Mouse (Mus musculus) megakaryocyte-erythroid progenitor cell, adult 5-6 weeks (primary cell): ENCODE results near the gene Aldh1a2. TPM values are rescaled to one million over a fixed set of nuclear protein-coding genes. Genes with fewer than 3 reads are reported as not detected.

ENCODE experiments used
- ATAC-seq: replicated peaks from 2 replicates; pipeline ENCODE4 v1.8.0; 2016; ENCODE audit warnings: mild to moderate bottlenecking, inconsistent platforms; ENCODE audit not compliant: severe bottlenecking, poor library complexity, low FRiP score, low TSS enrichment
- total RNA-seq, 2 experiments: library from RNA; stranded (forward) in 1 of 2; stranded (reverse) in 1 of 2; fragments of 200-1000, 215-1000 nt in 1 of 2; fragments of >200 nt in 1 of 2; fragmentation: Nextera tagmentation in 1 of 2; gene quantifications; 2 replicates each; pipeline ENCODE4 v1.2.3; 2014 to 2017

The Aldh1a2 gene
- total RNA-seq, 2 experiments from 2014 or later = 0.70 TPM; not detected in 1

DNA sequence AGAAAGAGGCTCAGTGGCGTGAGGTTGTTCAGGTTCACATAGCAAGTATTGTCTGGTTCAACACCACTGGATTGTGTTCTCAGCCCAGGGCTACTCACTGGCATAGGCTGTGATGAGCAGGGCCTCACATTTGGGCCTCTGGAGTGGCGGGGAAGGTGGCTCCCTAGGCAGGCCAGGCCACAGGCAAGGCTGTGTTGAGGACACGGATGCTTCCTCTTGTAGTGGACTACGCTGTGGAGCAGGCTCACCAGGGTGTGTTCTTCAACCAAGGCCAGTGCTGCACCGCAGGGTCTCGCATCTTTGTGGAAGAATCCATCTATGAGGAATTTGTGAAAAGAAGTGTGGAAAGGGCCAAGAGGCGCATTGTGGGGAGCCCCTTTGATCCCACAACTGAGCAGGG is 67.6 kb downstream of the Aldh1a2 start:
- ATAC-seq = no peak

- no peak for ATAC-seq
Observed at GRCm38 (mm10) chr9:71285231-71285630, 69.6 kb downstream of the Aldh1a2 start.

- ATAC-seq = no peak
Observed at GRCm38 (mm10) chr9:71286420-71286819, 70.8 kb downstream of the Aldh1a2 start.

GRCm38 (mm10) chr9:71288738-71289137 is 73.1 kb downstream of the Aldh1a2 start:
- no peak for ATAC-seq

- no peak for ATAC-seq
Observed at GRCm38 (mm10) chr9:71289810-71290209, 74.2 kb downstream of the Aldh1a2 start.

DNA sequence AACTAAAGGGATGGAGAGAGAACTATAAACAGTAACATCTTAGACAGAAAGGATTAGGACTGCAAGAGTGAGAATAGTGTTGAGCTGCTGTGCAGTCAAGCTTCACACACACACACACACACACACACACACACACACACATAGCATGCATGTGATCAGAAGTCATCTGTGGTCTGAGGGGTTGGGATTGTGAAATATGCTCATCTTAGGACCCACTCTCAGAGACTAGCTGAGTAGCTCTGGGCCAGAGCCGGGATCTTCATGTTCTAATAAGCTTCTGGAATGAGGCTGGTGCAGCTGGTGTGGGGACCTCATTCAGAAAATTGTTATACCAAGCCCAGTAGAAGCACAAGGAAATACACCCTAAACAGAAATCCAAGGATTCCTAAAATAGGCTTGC is 75.1 kb downstream of the Aldh1a2 start:
- no peak for ATAC-seq

- ATAC-seq = no peak
Observed at GRCm38 (mm10) chr9:71295501-71295900, 79.9 kb downstream of the Aldh1a2 start.

- ATAC-seq = no peak
Observed at GRCm38 (mm10) chr9:71303594-71303993, 88.0 kb downstream of the Aldh1a2 start.

- ATAC-seq = no peak
Observed at GRCm38 (mm10) chr9:71307106-71307789, 91.7 kb downstream of the Aldh1a2 start.

- ATAC-seq = no peak
Observed at GRCm38 (mm10) chr9:71315960-71316359, 100.4 kb downstream of the Aldh1a2 start.

DNA sequence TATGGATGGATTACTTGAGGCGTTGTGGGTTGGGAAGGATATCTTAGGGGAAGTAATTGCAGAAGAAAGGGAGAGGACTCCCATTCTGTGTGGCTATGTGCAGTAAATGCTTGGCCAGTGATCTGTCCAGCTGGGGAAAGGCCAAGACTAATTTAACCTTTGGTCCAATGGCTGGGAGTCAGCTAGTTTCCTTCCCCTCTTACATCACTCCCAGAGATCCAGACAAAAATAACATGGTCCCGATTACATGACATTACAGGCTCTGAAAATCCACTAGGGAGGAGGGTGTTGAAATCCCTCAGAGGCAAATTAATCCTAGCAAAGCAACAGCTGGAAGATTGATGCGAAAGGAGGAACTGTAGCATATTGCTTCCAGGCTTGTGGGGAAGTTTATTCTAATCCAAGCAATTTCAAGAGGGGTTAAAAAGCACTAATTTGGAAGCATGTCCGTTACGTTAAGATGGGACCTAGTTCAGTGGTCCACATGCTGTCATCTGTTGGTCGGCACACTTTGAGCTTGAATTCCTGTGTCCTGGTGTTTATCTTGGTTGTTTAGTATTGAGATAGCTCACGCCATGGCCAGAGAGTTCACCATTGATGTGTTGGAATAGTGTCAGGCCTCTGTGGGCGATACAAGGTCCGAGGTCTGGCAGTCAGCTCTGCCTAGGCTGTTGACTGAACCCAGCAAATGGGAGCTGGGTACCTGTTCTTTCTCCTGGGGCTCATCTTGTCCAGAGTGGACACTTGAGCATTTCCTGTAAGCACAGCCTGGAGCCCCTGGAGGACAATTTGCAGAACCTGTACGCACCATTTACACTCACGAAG is 101.7 kb downstream of the Aldh1a2 start:
- ATAC-seq = no peak

- no peak for ATAC-seq
Observed at GRCm38 (mm10) chr9:71317921-71318241, 102.3 kb downstream of the Aldh1a2 start.

GRCm38 (mm10) chr9:71319776-71320175 is 104.2 kb downstream of the Aldh1a2 start:
- ATAC-seq = no peak

DNA sequence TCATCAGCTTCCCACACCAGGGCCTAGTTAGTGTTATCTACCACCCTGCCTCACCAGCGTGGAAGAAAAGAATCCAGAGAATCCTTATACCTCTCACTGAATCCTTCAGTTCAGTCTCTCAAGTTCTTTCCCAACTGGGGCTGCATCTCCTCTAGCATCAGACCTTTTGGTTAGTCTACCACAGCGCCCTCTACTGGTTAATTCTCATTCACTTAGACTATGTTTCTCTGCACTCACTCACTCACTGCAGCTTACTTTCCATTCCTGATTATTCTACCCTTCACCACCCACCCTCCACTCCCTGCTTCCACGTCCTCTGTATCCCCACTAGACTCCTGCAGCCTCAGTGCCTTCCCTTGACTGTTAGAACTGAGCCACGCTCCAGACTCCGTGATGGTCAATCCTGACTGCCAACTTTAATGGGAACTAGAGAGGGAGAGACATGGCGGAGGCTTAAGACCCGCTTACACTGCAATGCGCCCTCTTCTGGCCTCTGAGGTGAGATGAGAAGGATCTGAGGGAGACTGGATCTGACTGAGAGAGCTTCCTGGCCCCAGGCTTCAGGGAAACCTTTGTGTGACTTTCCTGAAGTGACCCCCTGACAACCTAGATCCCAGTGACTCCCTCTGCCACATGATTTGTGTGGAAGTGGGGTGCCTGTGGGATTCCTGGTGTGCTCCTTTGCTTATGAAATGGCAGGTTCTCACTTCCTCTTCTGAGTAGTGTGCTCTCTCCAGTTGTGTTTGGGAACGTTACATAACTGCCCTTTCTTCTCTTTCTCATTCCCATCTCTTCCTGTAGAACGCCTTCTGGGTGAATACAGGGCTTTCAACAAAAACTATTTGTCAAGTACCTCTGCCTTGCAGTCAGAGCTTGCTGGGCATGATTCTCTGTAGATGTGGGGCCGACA is 104.9 kb downstream of the Aldh1a2 start:
- no peak for ATAC-seq

DNA sequence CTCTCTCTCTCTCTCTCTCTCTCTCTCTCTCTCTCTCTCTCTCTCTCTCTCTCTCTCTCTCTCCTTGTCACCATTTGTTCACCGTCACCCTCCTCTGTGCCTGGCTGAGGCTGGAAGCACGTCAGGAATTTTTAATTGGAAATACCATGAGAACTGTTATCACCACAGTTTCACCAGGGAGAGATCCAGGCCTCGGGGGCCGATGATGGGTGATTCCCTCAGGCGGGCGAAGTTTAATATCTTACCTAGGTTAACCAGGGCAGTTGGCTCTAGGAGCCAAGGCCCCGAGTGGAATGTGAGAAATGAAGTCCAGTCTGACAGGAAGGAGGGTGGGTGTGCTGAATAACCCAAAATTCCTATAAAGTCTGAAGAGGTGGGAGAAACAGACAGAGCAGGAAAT is 105.8 kb downstream of the Aldh1a2 start:
- no peak for ATAC-seq

DNA sequence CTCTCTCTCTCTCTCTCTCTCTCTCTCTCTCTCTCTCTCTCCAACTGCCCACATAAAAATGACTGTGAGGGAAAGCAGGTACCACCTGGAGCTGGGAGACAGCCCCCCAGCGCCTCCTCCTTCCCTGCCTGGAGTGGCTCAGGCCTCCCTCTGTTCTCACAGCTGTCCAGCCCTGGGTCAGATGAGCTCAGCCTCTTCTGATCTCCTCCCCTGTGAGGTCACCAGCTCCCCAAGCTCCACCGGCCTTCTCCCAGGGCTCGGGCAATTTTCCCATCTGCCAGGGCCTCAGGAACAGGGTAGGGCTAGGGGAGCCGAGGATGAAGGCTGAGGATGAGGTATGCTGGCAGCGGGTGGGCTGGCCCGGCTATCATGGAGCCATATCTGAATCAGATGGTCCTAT is 106.3 kb downstream of the Aldh1a2 start:
- ATAC-seq = no peak

DNA sequence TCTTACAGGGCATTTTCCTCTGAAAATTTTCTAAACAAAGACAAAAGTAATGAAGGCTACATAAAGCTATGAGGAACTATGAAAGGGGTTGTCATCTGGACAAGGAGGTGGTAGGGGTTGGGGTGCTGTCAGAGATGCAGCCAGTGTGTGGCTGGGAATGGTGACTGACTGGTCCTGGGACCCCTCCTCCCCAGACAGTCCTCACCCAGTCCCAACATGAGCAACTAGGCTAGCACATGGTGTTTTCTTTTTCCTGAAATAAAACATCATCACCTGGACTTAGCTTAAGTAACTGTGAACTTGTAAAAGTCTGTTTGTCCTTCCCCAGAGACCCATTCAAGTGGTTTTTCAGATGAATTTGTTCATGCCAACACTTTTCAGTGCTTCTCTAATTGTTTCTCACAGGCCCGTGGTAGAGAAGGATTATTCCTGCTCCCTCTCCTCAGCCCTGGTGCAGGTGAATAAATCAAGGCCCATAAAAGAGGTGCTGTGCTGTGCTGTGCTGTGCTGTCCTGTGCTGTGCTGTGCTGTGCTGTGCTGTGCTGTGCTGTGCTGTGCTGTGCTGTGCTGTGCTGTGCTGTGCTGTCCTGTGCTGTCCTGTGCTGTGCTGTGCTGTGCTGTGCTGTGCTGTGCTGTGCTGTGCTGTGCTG is 107.8 kb downstream of the Aldh1a2 start:
- no peak for ATAC-seq

- no peak for ATAC-seq
Observed at GRCm38 (mm10) chr9:71324060-71324459, 108.5 kb downstream of the Aldh1a2 start.

DNA sequence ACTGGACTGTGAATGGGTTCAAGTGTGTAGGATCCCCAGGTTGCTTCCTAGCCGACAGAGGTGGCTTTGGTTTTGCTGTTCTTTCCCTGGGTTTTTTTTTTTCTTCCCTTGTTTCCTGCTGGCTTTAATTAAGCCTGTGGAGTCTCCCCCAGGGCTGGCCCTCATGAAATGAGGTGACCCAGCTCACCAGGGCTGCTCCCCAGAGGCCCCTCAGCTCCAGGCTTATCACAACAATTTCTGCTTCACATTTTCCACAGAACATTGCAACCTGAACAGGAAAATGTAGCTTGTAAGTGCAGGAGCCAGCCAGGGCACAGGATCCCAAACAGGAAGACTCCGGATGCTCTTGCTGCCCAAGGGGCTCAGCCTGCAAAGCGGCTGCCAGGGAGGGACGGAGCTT is 110.7 kb downstream of the Aldh1a2 start:
- ATAC-seq = no peak

DNA sequence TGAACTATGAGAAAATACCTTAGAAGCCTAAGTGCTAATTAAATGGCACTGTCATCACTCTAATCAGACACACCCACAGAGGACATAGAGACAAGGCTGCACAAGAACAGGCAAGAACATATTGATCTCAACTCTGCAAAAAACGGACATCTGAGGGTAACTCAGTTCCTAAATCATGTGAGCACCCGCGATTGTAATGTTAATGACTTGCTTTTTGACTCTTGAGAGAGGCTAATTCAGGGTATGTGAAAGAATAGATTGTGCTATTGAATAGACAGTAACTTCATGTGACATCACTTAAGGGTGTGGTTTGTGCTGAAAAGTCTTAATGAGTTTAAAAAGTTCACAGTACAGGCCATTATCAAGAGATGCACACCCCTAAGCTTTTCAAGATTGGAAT is 116.1 kb downstream of the Aldh1a2 start:
- no peak for ATAC-seq
